Mouse (Mus musculus): ENCODE measurements around the gene Ksr2. TPM values are rescaled to one million over a fixed set of nuclear protein-coding genes. Genes with fewer than 3 reads are reported as not detected.

Ksr2 gene
- total and polyA plus RNA-seq, 2 experiments from 2014 or later: 8.9 to 14.5 TPM

GRCm38 (mm10) chr5:117581711-117582110 lies 167.9 kb downstream of the Ksr2 start:
- Histone ChIP-seq H3K27ac (ENCODE audit: low read depth, low read length) (no peak overlapping the region), H3K9ac (replicated peaks; ENCODE audit: low read length, poor library complexity, severe bottlenecking) (no peak overlapping the region), H3K4me2 (ENCODE audit: low read depth, low read length, poor library complexity, severe bottlenecking) (no peak overlapping the region), H3K4me3 (ENCODE audit: low read depth, low read length) (no peak overlapping the region), H3K36me3 (ENCODE audit: insufficient read depth, low read length) (no peaks in the 10 kb centered on the region), H3K9me3 (ENCODE audit: low read length) (no peaks in the 10 kb centered on the region), H3K27me3 (ENCODE audit: insufficient read depth, low read length) (no peaks in the 10 kb centered on the region), H3K4me1 (ENCODE audit: insufficient read depth, low read length) (no peaks in the 10 kb centered on the region)
- no peak for ATAC-seq (ENCODE audit: low FRiP score)
- WGBS: 96% methylated on average over 3 of the region's 3 CpGs
- DNase-seq (ENCODE audit: low spot score): no peak
- no peak for TF ChIP-seq CTCF (IDR thresholded peaks at IDR 0.05)

GRCm38 (mm10) chr5:117584428-117584827 lies 170.6 kb downstream of the Ksr2 start:
- ATAC-seq (ENCODE audit: low FRiP score): no peak
- Histone ChIP-seq H3K36me3 (ENCODE audit: insufficient read depth, low read length) (no peaks in the 10 kb centered on the region), H3K4me1 (ENCODE audit: insufficient read depth, low read length) (no peaks in the 10 kb centered on the region)

GRCm38 (mm10) chr5:117589266-117589665 lies 175.5 kb downstream of the Ksr2 start:
- no peak overlapping the region for H3K4me3 ChIP-seq (ENCODE audit: low read depth, low read length)
- DNase-seq (ENCODE audit: low spot score) (no peak), ATAC-seq (ENCODE audit: low FRiP score) (no peak)
- H3K9me3 ChIP-seq (ENCODE audit: low read length): no peaks in the 10 kb centered on the region
- no peak overlapping the region for H3K4me2 ChIP-seq (ENCODE audit: low read depth, low read length, poor library complexity, severe bottlenecking)
- no peaks in the 10 kb centered on the region for H3K4me1 ChIP-seq (ENCODE audit: insufficient read depth, low read length)
- H3K27ac ChIP-seq (ENCODE audit: low read depth, low read length): no peak overlapping the region
- no peaks in the 10 kb centered on the region for H3K36me3 ChIP-seq (ENCODE audit: insufficient read depth, low read length)
- WGBS: 67% methylated on average over 6 of the region's 6 CpGs
- H3K27me3 ChIP-seq (ENCODE audit: insufficient read depth, low read length): no peaks in the 10 kb centered on the region
- no peak overlapping the region for H3K9ac ChIP-seq (replicated peaks; ENCODE audit: low read length, poor library complexity, severe bottlenecking)
- no peak for TF ChIP-seq CTCF (IDR thresholded peaks at IDR 0.05)

More at GRCm38 (mm10) chr5:117584428-117584827, 170.6 kb downstream of the Ksr2 start:
- Histone ChIP-seq H3K4me3 (ENCODE audit: low read depth, low read length) (no peak overlapping the region), H3K9ac (replicated peaks; ENCODE audit: low read length, poor library complexity, severe bottlenecking) (no peak overlapping the region), H3K4me2 (ENCODE audit: low read depth, low read length, poor library complexity, severe bottlenecking) (no peak overlapping the region), H3K9me3 (ENCODE audit: low read length) (no peaks in the 10 kb centered on the region), H3K27me3 (ENCODE audit: insufficient read depth, low read length) (no peaks in the 10 kb centered on the region), H3K27ac (ENCODE audit: low read depth, low read length) (no peak overlapping the region)
- no peak for DNase-seq (ENCODE audit: low spot score)
- peak; percentile 58 for TF ChIP-seq CTCF (IDR thresholded peaks at IDR 0.05)
- 59% methylated on average over 1 of the region's 1 CpGs for WGBS

- WGBS: 51% methylated on average over 19 of the region's 19 CpGs
- DNase-seq (ENCODE audit: low spot score): peak; percentile 38
- Histone ChIP-seq H3K27me3 (ENCODE audit: insufficient read depth, low read length) (no peaks in the 10 kb centered on the region), H3K4me3 (ENCODE audit: low read depth, low read length) (no peak overlapping the region), H3K4me1 (ENCODE audit: insufficient read depth, low read length) (no peaks in the 10 kb centered on the region), H3K36me3 (ENCODE audit: insufficient read depth, low read length) (no peaks in the 10 kb centered on the region), H3K9me3 (ENCODE audit: low read length) (no peaks in the 10 kb centered on the region), H3K4me2 (ENCODE audit: low read depth, low read length, poor library complexity, severe bottlenecking) (no peak overlapping the region; the same call in 1 of the 2 replicates), H3K27ac (ENCODE audit: low read depth, low read length) (no peak overlapping the region), H3K9ac (replicated peaks; ENCODE audit: low read length, poor library complexity, severe bottlenecking) (no peak overlapping the region)
- TF ChIP-seq CTCF (IDR thresholded peaks at IDR 0.05): no peak
- no peak for ATAC-seq (ENCODE audit: low FRiP score)
Observed at GRCm38 (mm10) chr5:117593273-117593672, 179.5 kb downstream of the Ksr2 start.

GRCm38 (mm10) chr5:117596803-117597202 lies 183.0 kb downstream of the Ksr2 start:
- Histone ChIP-seq H3K4me2 (ENCODE audit: low read depth, low read length, poor library complexity, severe bottlenecking) (no peak overlapping the region), H3K9ac (replicated peaks; ENCODE audit: low read length, poor library complexity, severe bottlenecking) (no peak overlapping the region), H3K4me3 (ENCODE audit: low read depth, low read length) (no peak overlapping the region), H3K9me3 (ENCODE audit: low read length) (no peaks in the 10 kb centered on the region), H3K27me3 (ENCODE audit: insufficient read depth, low read length) (no peaks in the 10 kb centered on the region), H3K4me1 (ENCODE audit: insufficient read depth, low read length) (0 out of 2 replicates have a peak, but pooled peaks cover 4% of the 10 kb centered on the region), H3K36me3 (ENCODE audit: insufficient read depth, low read length) (no peaks in the 10 kb centered on the region), H3K27ac (ENCODE audit: low read depth, low read length) (no peak overlapping the region)
- 84% methylated on average over 3 of the region's 3 CpGs for WGBS
- DNase-seq (ENCODE audit: low spot score): no peak
- ATAC-seq (ENCODE audit: low FRiP score): no peak
- TF ChIP-seq CTCF (IDR thresholded peaks at IDR 0.05): no peak

GRCm38 (mm10) chr5:117602026-117602425 lies 188.2 kb downstream of the Ksr2 start:
- DNase-seq (ENCODE audit: low spot score): no peak

More at GRCm38 (mm10) chr5:117602026-117602425, 188.2 kb downstream of the Ksr2 start:
- Histone ChIP-seq H3K4me2 (ENCODE audit: low read depth, low read length, poor library complexity, severe bottlenecking) (no peak overlapping the region), H3K9ac (replicated peaks; ENCODE audit: low read length, poor library complexity, severe bottlenecking) (no peak overlapping the region), H3K4me3 (ENCODE audit: low read depth, low read length) (no peak overlapping the region), H3K4me1 (ENCODE audit: insufficient read depth, low read length) (peaks cover 11% of the 10 kb centered on the region; the same call in 1 of the 2 replicates), H3K36me3 (ENCODE audit: insufficient read depth, low read length) (no peaks in the 10 kb centered on the region), H3K27ac (ENCODE audit: low read depth, low read length) (no peak overlapping the region), H3K9me3 (ENCODE audit: low read length) (no peaks in the 10 kb centered on the region), H3K27me3 (ENCODE audit: insufficient read depth, low read length) (no peaks in the 10 kb centered on the region)
- 63% methylated on average over 9 of the region's 9 CpGs for WGBS
- no peak for ATAC-seq (ENCODE audit: low FRiP score)
- TF ChIP-seq CTCF (IDR thresholded peaks at IDR 0.05): no peak
